Mouse (Mus musculus): ENCODE data around the gene Cox17.

Cox17 gene

DNA sequence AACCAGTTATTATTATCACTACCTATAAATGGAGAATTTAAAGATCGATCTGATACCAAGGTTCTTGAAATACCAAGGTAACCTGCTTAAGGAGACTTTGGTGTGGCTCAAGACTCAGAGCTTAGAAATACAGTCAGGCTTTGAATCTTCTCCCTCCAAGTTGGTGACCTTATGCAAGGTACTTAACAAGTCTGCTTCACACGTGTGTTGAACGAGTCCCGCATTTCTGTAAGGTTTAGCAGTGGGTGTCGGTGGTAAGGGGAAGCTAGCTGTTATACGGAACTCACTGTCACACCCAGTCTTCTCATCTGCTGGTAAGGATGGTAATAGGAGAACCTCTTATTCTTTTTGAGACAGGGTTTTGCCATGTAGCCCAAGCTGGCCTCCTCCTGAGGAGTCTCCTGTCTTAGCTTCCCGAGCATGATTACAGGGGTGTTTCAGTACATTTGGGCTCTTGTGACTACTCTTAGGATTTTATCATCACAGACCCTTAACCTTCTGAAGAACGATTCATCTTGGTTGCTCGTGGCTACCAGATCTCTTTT is 1.5 kb downstream of the Cox17 start:
- in situ Hi-C loops (cut with MseI, MboI), result loop anchor here (5.0 to 10.0 kb wide), 2 partner anchors 137 to 139 kb away; no protein-coding TSS in a partner anchor

GRCm38 (mm10) chr16:38349881-38350280 is 3.1 kb downstream of the Cox17 start:
- in situ Hi-C loops (cut with MseI, MboI), result loop anchor here (5.0 to 10.0 kb wide), 2 partner anchors 135 to 137 kb away; no protein-coding TSS in a partner anchor

DNA sequence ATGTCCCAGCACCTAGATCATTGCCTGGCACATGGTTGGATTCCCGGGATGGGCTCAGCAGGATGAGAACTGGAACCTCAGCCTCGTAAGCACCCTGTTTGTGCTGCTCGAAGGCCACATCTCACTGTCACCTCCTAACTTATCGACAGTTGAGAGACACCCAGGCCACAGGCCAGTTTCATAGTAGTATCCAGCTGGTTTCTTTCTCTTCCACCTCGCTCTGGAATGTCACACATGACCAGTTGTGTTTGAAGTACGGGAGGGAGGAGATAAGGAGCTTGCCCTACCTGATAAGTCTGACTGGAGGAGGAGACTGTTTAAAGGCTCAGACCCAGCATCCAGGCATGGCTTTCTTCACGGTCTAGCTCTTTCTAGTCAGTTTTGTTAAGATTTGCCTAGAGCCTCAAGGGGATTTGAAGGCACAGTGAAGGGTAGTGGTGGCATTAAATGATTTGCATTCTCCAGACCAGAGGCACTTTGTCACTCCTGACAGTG is 3.6 kb downstream of the Cox17 start:
- in situ Hi-C loops (cut with MseI, MboI), result no loop called here

DNA sequence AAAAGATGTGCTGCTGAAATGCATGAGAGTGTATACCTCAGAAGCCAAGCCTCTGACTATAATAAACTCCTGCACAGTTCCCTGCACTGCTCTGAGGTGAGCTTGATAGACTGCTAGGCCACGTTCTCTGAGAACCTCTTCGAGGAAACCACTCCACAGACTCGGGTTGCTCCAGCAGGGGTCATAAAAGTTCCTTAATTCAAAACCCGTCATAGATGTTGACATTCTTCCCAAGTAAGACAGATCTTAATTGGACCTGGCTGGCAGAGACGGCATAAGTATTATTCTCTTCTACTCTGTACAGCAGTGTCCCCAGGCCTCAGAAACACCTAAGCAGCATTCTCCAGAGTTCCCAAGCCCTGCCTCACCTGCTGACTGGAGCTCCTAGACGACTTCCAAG is 4.1 kb downstream of the Cox17 start:
- in situ Hi-C loops (cut with MseI, MboI), result no loop called here

- in situ Hi-C loops (cut with MseI, MboI), result no loop called here
Observed at GRCm38 (mm10) chr16:38352031-38352430, 5.2 kb downstream of the Cox17 start.

GRCm38 (mm10) chr16:38352851-38353250 is 6.1 kb downstream of the Cox17 start:
- in situ Hi-C loops (cut with MseI, MboI), result no loop called here

DNA sequence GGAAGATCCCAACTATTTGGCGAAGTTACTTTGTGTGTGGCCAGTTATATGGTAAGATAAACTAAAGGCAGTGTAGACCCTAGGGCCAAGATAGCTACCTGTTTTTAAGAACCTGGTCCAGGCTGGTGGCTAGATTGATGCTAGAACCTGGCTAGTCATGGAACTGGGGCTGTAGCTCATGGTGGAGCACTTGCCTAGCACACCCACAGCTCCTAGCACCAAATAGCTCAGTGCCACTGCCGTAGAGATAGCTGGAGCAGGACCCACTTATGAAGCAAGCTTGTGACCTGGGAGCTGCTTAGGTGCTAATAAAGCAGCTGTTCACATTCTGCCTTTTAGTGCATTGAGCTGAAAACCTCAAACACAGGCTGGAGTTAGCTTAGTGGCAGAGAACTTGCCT is 6.9 kb downstream of the Cox17 start:
- in situ Hi-C loops (cut with MseI, MboI), result no loop called here

GRCm38 (mm10) chr16:38354185-38354913 is 7.6 kb downstream of the Cox17 start:
- in situ Hi-C loops (cut with MseI, MboI), result no loop called here

GRCm38 (mm10) chr16:38358256-38358812 is 11.5 kb downstream of the Cox17 start:
- in situ Hi-C loops (cut with MseI, MboI), result no loop called here

- in situ Hi-C loops (cut with MseI, MboI), result no loop called here
Observed at GRCm38 (mm10) chr16:38359241-38359640, 12.4 kb downstream of the Cox17 start.

- in situ Hi-C loops (cut with MseI, MboI), result no loop called here
Observed at GRCm38 (mm10) chr16:38359857-38360256, 13.1 kb downstream of the Cox17 start.

- in situ Hi-C loops (cut with MseI, MboI), result no loop called here
Observed at GRCm38 (mm10) chr16:38360317-38360716, 13.5 kb downstream of the Cox17 start.

DNA sequence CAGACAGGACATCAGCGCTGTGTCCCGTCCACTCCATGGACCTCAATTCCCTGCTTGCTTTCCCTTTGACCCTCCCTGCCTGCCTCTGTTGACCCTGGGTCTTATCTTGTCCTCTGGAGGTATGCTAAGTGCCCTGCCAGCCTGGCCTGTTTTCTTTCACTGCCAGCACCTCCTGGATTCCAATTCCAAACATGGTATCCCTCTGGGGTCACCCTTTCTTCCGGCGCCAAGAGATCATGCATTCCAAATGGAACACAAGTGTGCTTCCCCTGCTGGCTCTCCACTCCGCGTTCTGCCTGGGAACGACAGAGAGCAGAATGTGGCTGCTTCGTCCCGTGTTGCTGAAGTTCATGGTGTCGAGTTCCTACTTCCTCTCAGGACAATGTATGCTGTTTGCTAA is 15.1 kb downstream of the Cox17 start, which contains the start of gene Popdc2:
Popdc2 (plus strand) TSS at position 277 of the 400 bp plus-strand sequence.
- in situ Hi-C loops (cut with MseI, MboI), result no loop called here

DNA sequence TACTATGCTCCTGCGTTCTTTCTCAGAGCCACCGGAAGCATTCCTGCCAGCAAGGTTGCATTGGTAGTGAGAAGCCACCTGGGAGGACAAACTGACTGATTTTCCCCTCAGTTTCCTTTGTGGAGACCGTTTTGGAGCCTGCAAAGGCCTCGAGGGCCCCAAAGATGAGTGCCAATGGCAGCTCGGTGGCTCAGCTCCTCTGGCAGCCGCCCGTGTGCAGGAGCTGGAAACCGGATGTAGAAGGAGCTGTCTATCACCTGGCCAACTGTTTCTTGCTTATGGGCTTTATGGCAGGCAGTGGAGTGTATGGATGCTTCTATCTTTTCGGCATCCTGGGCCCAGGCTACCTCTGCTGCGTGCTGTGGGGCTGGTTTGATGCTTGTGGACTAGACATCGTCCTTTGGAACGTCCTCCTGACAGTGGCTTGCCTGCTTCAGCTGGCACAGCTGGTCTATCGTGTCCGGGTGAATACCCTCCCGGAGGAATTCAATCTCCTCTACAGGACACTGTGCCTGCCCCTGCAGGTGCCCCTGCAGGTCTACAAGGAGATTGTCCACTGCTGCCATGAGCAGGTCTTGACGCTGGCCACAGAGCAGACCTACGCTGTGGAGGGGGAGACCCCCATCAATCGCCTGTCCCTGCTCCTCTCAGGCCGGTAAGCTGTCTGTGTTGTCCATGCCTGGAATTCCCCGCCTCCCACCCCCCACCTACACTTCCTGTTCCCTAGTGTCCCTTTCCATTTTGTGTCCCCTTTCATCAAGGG is 15.9 kb downstream of the Cox17 start:
- in situ Hi-C loops (cut with MseI, MboI), result no loop called here

- in situ Hi-C loops (cut with MseI, MboI), result no loop called here
Observed at GRCm38 (mm10) chr16:38363256-38363595, 16.4 kb downstream of the Cox17 start.

DNA sequence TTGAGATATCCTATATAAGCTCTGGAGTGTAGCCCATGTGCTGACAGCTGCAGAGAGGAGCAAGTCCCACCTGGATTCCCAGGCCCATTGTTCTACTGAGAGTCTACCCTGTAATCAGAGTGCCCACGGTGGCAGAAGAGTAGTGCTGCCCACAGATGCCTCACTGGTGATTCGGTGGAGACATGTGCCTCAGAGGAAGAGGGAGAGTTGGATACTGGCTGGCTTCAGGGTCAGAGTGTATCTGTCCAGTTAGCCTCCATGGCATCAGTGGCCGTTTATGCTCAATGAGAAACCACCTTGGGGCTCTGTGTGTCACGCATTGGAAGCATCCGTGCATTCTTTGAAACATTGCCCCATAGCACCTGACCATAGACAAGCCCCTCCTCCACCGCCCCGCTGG is 16.9 kb downstream of the Cox17 start:
- in situ Hi-C loops (cut with MseI, MboI), result no loop called here

DNA sequence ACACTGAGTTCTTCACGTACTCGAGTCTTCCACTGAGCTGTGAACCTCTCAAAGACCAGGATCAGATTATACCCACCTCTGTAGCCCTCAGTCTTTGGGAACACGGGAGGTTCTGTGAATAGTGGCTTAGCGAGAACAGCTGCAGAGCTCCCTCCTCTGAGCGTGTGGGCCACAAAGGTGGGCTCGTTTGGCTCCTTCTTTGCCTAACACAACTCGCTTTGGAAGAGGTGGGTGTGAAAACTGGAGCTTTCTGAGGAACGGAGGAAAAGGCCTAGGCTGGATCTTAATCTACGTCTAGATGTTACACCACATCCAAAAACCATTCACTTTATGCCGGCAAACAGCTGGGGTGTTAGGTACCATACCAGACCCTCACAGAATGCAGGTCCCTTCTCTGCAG is 18.6 kb downstream of the Cox17 start:
- in situ Hi-C loops (cut with MseI, MboI), result no loop called here

GRCm38 (mm10) chr16:38366231-38366630 is 19.4 kb downstream of the Cox17 start:
- in situ Hi-C loops (cut with MseI, MboI), result no loop called here

GRCm38 (mm10) chr16:38368336-38368735 is 21.5 kb downstream of the Cox17 start:
- in situ Hi-C loops (cut with MseI, MboI), result no loop called here

- in situ Hi-C loops (cut with MseI, MboI), result no loop called here
Observed at GRCm38 (mm10) chr16:38369000-38369399, 22.2 kb downstream of the Cox17 start.

DNA sequence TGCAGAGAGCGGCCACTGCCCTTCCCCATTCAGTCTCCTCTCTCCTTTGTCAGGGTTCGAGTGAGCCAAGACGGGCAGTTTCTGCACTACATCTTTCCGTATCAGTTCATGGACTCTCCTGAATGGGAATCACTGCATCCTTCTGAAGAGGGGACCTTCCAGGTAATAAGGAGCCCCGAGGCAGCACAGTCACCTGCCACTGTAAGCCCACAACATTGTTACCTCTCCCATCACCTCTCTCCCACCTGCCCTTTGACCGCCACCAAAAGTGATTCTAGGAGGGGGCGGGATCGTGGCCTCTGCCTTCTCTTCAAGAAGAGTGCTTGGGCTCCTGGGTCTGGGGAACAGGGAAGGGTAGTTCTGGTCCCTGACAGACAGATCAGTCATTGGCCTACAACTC is 22.6 kb downstream of the Cox17 start:
- in situ Hi-C loops (cut with MseI, MboI), result no loop called here

DNA sequence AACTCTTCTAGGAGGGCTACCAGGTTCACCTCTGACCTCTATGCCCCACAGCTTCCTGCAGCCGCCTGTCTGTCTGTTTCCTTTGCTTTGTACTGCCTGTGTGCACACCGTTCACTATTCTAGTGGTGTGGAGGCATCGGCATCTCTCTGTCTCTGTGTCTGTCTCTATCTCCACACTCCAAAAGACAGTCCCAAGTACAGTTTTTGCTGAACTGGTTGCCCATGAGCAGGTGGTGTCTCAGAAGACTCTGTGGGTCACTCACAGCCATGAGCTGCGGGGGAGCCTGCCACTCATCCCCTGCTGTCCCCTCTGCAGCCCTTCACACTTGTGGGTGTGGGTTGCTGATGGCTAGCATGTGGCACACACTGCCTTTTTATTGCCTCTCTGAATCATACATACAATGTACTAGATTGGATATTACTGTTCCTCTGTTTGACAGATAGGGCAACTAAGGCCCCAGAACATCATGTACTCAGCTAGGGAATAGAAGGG is 23.2 kb downstream of the Cox17 start:
- in situ Hi-C loops (cut with MseI, MboI), result no loop called here

Data from mouse trophoblast stem cell (cell line).